Mouse (Mus musculus) megakaryocyte progenitor cell, adult 5-6 weeks (primary cell): ENCODE results near the gene Ppp1r15b. TPM values are rescaled to one million over a fixed set of nuclear protein-coding genes. Genes with fewer than 3 reads are reported as not detected.

Experiments used
- ATAC-seq: replicated peaks from 2 replicates; pipeline ENCODE4 v1.8.0; 2016; ENCODE audit warnings: mild to moderate bottlenecking, moderate TSS enrichment, inconsistent platforms; ENCODE audit not compliant: poor library complexity
- total RNA-seq, 2 experiments: library from RNA; stranded (forward) in 1 of 2; stranded (reverse) in 1 of 2; fragments of 157-497, 149-512 nt in 1 of 2; fragments of 200-1000 nt in 1 of 2; gene quantifications; 2 replicates each; pipeline versions ENCODE4 v1.2.3 to v1.2.4; 2015 to 2017

The Ppp1r15b gene
- total RNA-seq, 2 experiments from 2014 or later = 54.1 to 86.1 TPM

GRCm38 (mm10) chr1:133155270-133155669, 24.3 kb downstream of the Ppp1r15b start:
- ATAC-seq = no peak

GRCm38 (mm10) chr1:133159128-133159564, 28.2 kb downstream of the Ppp1r15b start:
- ATAC-seq = peak; percentile 71

GRCm38 (mm10) chr1:133161559-133161958, 30.6 kb downstream of the Ppp1r15b start:
- ATAC-seq = no peak

- ATAC-seq = no peak
Measured at GRCm38 (mm10) chr1:133162046-133162445, 31.1 kb downstream of the Ppp1r15b start.

- no peak for ATAC-seq
Measured at GRCm38 (mm10) chr1:133162981-133163380, 32.0 kb downstream of the Ppp1r15b start.

GRCm38 (mm10) chr1:133163820-133164431, 33.0 kb downstream of the Ppp1r15b start, which contains the start of gene Plekha6:
Plekha6 (plus strand) TSS chr1:133164210.
- peak; percentile 63 for ATAC-seq

GRCm38 (mm10) chr1:133164591-133165011, 33.7 kb downstream of the Ppp1r15b start:
- ATAC-seq = no peak

GRCm38 (mm10) chr1:133165111-133165510, 34.2 kb downstream of the Ppp1r15b start:
- ATAC-seq = peak; percentile 30; the same call in 1 of the 2 replicates

GRCm38 (mm10) chr1:133168318-133169060, 37.5 kb downstream of the Ppp1r15b start:
- ATAC-seq = peak; percentile 38

GRCm38 (mm10) chr1:133170196-133170595, 39.3 kb downstream of the Ppp1r15b start:
- ATAC-seq = no peak

GRCm38 (mm10) chr1:133171357-133171756, 40.4 kb downstream of the Ppp1r15b start:
- ATAC-seq = peak; percentile 24; the same call in 1 of the 2 replicates

GRCm38 (mm10) chr1:133175150-133175549, 44.2 kb downstream of the Ppp1r15b start:
- no peak for ATAC-seq

- peak; percentile 85 for ATAC-seq
Measured at GRCm38 (mm10) chr1:133177480-133178172, 46.7 kb downstream of the Ppp1r15b start.

GRCm38 (mm10) chr1:133178732-133179440, 47.9 kb downstream of the Ppp1r15b start:
- no peak for ATAC-seq

- peak; percentile 80 for ATAC-seq
Measured at GRCm38 (mm10) chr1:133181072-133182015, 50.4 kb downstream of the Ppp1r15b start.

GRCm38 (mm10) chr1:133182016-133182705, 51.2 kb downstream of the Ppp1r15b start:
- ATAC-seq = peak; percentile 45

- peak; percentile 24; the same call in 1 of the 2 replicates for ATAC-seq
Measured at GRCm38 (mm10) chr1:133182706-133183095, 51.8 kb downstream of the Ppp1r15b start.

- ATAC-seq = no peak
Measured at GRCm38 (mm10) chr1:133183141-133183925, 52.4 kb downstream of the Ppp1r15b start.
